Mouse (Mus musculus) thymus, adult 2 months (tissue): ENCODE results near the gene Nav3. TPM values are rescaled to one million over a fixed set of nuclear protein-coding genes. Genes with fewer than 3 reads are reported as not detected.

ENCODE experiments used
- DNase-seq: peaks from one replicate; pipeline ENCODE4 v3.0.0; 2021
- H3K27ac ChIP-seq: fragments of 200-500 bp; 2 replicates; pipeline ENCODE4 v1.5.1; 2012; ENCODE audit warnings: low read length, control low read depth; ENCODE audit not compliant: control insufficient read depth, insufficient read depth
- H3K27me3 ChIP-seq: fragments of 200-500 bp; 2 replicates; pipeline ENCODE4 v1.6.1; 2012; ENCODE audit warnings: mild to moderate bottlenecking, low read length, moderate library complexity, mixed read lengths; ENCODE audit not compliant: control insufficient read depth, insufficient read depth
- H3K36me3 ChIP-seq: fragments of 200-500 bp; 2 replicates; pipeline ENCODE4 v1.6.1; 2012; ENCODE audit warnings: mild to moderate bottlenecking, low read length, moderate library complexity; ENCODE audit not compliant: control insufficient read depth, insufficient read depth
- H3K4me1 ChIP-seq: fragments of 200-500 bp; replicated peaks from 2 replicates; pipeline ENCODE4 v1.6.1; 2012; ENCODE audit warnings: low read length; ENCODE audit not compliant: control insufficient read depth, insufficient read depth
- H3K4me3 ChIP-seq: fragments of 200-500 bp; 2 replicates; pipeline ENCODE4 v1.5.1; 2012; ENCODE audit warnings: mild to moderate bottlenecking, low read length, control low read depth, moderate library complexity; ENCODE audit not compliant: control insufficient read depth, insufficient read depth
- CTCF ChIP-seq: fragments of 200-500 bp; IDR thresholded peaks from 2 replicates; pipeline ENCODE4 v1.5.1; 2012; ENCODE audit warnings: mild to moderate bottlenecking, control low read depth, low read length, moderate library complexity, borderline replicate concordance; ENCODE audit not compliant: control insufficient read depth, poor library complexity, insufficient read depth; ENCODE audit errors: extremely low read depth
- POLR2A ChIP-seq: fragments of 200-500 bp; IDR thresholded peaks from 2 replicates; pipeline ENCODE4 v1.6.1; 2012; ENCODE audit warnings: mild to moderate bottlenecking, low read length, control low read depth, moderate library complexity; ENCODE audit not compliant: control insufficient read depth, poor library complexity, insufficient read depth; ENCODE audit errors: extremely low read depth
- WGBS: fragments of 180-500 bp; shearing (Covaris S2); methylation state at CpG from one replicate; pipeline ENCODE4 v1.1.7; 2018; 5-methylcytosine and 5-hydroxymethylcytosine counted together
- polyA plus RNA-seq: library from polyadenylated mRNA; depleted of rRNA; stranded (reverse); fragments of >200 nt; gene quantifications from 2 replicates; pipeline ENCODE4 v1.2.3, GENCODE M21; 2012

Nav3 gene
- polyA plus RNA-seq, 1 experiment, result 0.46 TPM

GRCm38 (mm10) chr10:110455063-110455837 lies 754 bp downstream of the Nav3 start:
- 3% methylated on average over 45 of the region's 45 CpGs for WGBS
- Histone ChIP-seq H3K4me3 (no peak overlapping the region), H3K27ac (no peak overlapping the region), H3K36me3 (no peaks in the 10 kb centered on the region), H3K27me3 (no peaks in the 10 kb centered on the region; the same call in 1 of the 2 replicates), H3K4me1 (no peaks in the 10 kb centered on the region)
- no peak for DNase-seq
- TF ChIP-seq POLR2A (no peak), CTCF (no peak)

- TF ChIP-seq CTCF, result no peak
- no peak for TF ChIP-seq POLR2A
- Histone ChIP-seq H3K27ac (no peak overlapping the region), H3K4me3 (no peak overlapping the region), H3K27me3 (no peaks in the 10 kb centered on the region; the same call in 1 of the 2 replicates), H3K36me3 (no peaks in the 10 kb centered on the region), H3K4me1 (no peaks in the 10 kb centered on the region)
- 83% methylated on average over 5 of the region's 5 CpGs for WGBS
- DNase-seq, result no peak
Observed at GRCm38 (mm10) chr10:110453566-110453965, 2.4 kb downstream of the Nav3 start.

- H3K4me1 ChIP-seq, result no peaks in the 10 kb centered on the region
- WGBS, result 93% methylated on average over 2 of the region's 2 CpGs
- no peak for TF ChIP-seq POLR2A
- no peaks in the 10 kb centered on the region for H3K36me3 ChIP-seq
- no peaks in the 10 kb centered on the region for H3K27me3 ChIP-seq
- no peak overlapping the region for H3K27ac ChIP-seq
- no peak overlapping the region for H3K4me3 ChIP-seq
- no peak for DNase-seq
Observed at GRCm38 (mm10) chr10:110440396-110440795, 15.6 kb downstream of the Nav3 start.

GRCm38 (mm10) chr10:110431078-110431477 lies 24.9 kb downstream of the Nav3 start:
- TF ChIP-seq POLR2A, result no peak
- no peak for TF ChIP-seq CTCF
- no peak for DNase-seq
- Histone ChIP-seq H3K27ac (no peak overlapping the region), H3K27me3 (no peaks in the 10 kb centered on the region), H3K4me3 (no peak overlapping the region), H3K36me3 (no peaks in the 10 kb centered on the region), H3K4me1 (no peaks in the 10 kb centered on the region)
- WGBS, result 97% methylated on average over 3 of the region's 3 CpGs

GRCm38 (mm10) chr10:110429578-110429977 lies 26.4 kb downstream of the Nav3 start:
- no peak for DNase-seq
- WGBS, result 95% methylated on average over 6 of the region's 6 CpGs

GRCm38 (mm10) chr10:110429052-110429451 lies 27.0 kb downstream of the Nav3 start:
- no peak overlapping the region for H3K4me3 ChIP-seq
- 87% methylated on average over 2 of the region's 2 CpGs for WGBS
- no peaks in the 10 kb centered on the region for H3K36me3 ChIP-seq
- no peaks in the 10 kb centered on the region for H3K27me3 ChIP-seq
- no peak overlapping the region for H3K27ac ChIP-seq
- TF ChIP-seq CTCF (no peak), POLR2A (no peak)
- H3K4me1 ChIP-seq, result no peaks in the 10 kb centered on the region
- no peak for DNase-seq

More at GRCm38 (mm10) chr10:110429578-110429977, 26.4 kb downstream of the Nav3 start:
- no peak overlapping the region for H3K4me3 ChIP-seq
- no peaks in the 10 kb centered on the region for H3K4me1 ChIP-seq
- no peaks in the 10 kb centered on the region for H3K36me3 ChIP-seq
- no peaks in the 10 kb centered on the region for H3K27me3 ChIP-seq
- H3K27ac ChIP-seq, result no peak overlapping the region
- no peak for TF ChIP-seq CTCF
- TF ChIP-seq POLR2A, result no peak
